Mouse (Mus musculus) liver, embryonic 14.5 days (tissue): ENCODE data around the gene Tmem11.

ENCODE experiments used
- CTCF ChIP-seq: IDR thresholded peaks from 2 replicates; pipeline ENCODE4 v1.5.1; 2016; ENCODE audit warnings: antibody characterized with exemption, low read depth, control low read depth
- EP300 ChIP-seq: IDR thresholded peaks from 2 replicates; pipeline ENCODE4 v1.6.1; 2016; ENCODE audit warnings: antibody characterized with exemption, low read depth

DNA sequence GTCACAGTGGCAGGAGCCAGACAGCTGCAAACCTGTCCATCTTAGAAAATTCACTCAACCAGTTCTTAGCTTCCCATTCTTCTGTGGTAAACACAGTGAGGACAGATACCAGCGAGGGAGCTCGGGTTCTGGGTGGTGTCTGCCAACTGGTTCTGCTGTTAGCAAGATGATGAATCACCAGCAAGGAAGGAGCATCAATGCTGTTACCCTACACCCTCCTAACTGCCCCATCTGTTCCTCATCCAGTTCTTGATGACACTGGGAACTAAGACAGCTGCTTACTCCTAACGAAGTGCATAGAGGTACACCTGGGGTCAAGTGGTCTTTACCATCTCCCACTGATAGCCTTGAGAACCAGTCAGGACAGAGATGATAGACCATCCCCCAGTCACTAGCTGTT, 22.5 kb downstream of the Tmem11 start:
- TF ChIP-seq CTCF (no peak), EP300 (no peak)
